Mouse (Mus musculus) bone marrow macrophage, adult 2 months (primary cell): ENCODE data around the gene Elp5.

Experiments used
- CTCF ChIP-seq: IDR thresholded peaks from 2 replicates; pipeline ENCODE4 v1.5.1; 2012; ENCODE audit warnings: low read depth, mild to moderate bottlenecking, low read length, moderate library complexity
- POLR2A ChIP-seq: IDR thresholded peaks from 2 replicates; pipeline ENCODE4 v1.6.1; 2012; ENCODE audit warnings: mild to moderate bottlenecking, low read depth, low read length, borderline replicate concordance

GRCm38 (mm10) chr11:69992396-69992795 lies 10.1 kb upstream of the Elp5 start:
- TF ChIP-seq CTCF (no peak), POLR2A (no peak)
